Mouse (Mus musculus) lung, postnatal 0 days (tissue): ENCODE results near the gene Vps16. TPM values are rescaled to one million over a fixed set of nuclear protein-coding genes. Genes with fewer than 3 reads are reported as not detected.
A peak's percentile ranks its signal among the peaks of the same experiment; 100 is the strongest.

Experiments used
- ATAC-seq: fragments of 200-750 bp; cut with Nextera tagmentation; 2 replicates; pipeline ENCODE4 v1.8.0; 2017; ENCODE audit warnings: moderate library complexity
- DNase-seq: peaks from one replicate; pipeline ENCODE4 v3.0.0-alpha.2; 2016; ENCODE audit warnings: low spot score
- H3K27ac ChIP-seq: fragments of 300-500 bp; sonication (generic); 2 replicates; pipeline ENCODE4 v1.5.1; 2014; ENCODE audit warnings: antibody characterized with exemption, mild to moderate bottlenecking, low read length, mixed read lengths
- H3K27me3 ChIP-seq: fragments of 300-500 bp; sonication (generic); replicated peaks from 2 replicates; pipeline ENCODE4 v1.6.1; 2014; ENCODE audit warnings: low read length, mixed read lengths; ENCODE audit not compliant: insufficient read depth
- H3K36me3 ChIP-seq: fragments of 300-500 bp; sonication (generic); 2 replicates; pipeline ENCODE4 v1.6.1; 2014; ENCODE audit warnings: low read length, mixed read lengths; ENCODE audit not compliant: insufficient read depth
- H3K4me1 ChIP-seq: fragments of 300-500 bp; sonication (generic); 2 replicates; pipeline ENCODE4 v1.6.1; 2014; ENCODE audit warnings: antibody characterized with exemption, low read depth, low read length, mixed read lengths; ENCODE audit not compliant: insufficient read depth
- H3K4me2 ChIP-seq: fragments of 300-500 bp; sonication (generic); replicated peaks from 2 replicates; pipeline ENCODE4 v1.6.1; 2014; ENCODE audit warnings: low read depth, mild to moderate bottlenecking, low read length, moderate library complexity, mixed read lengths
- H3K4me3 ChIP-seq: fragments of 300-500 bp; sonication (generic); 2 replicates; pipeline ENCODE4 v1.5.1; 2014; ENCODE audit warnings: low read depth, low read length
- H3K9ac ChIP-seq: fragments of 300-500 bp; sonication (generic); replicated peaks from 2 replicates; pipeline ENCODE4 v1.6.1; 2014; ENCODE audit warnings: low read depth, mild to moderate bottlenecking
- H3K9me3 ChIP-seq: fragments of 300-500 bp; sonication (generic); 2 replicates; pipeline ENCODE4 v1.6.1; 2016; ENCODE audit warnings: low read length, mixed read lengths
- CTCF ChIP-seq: IDR thresholded peaks from 2 replicates; pipeline ENCODE4 v1.5.1; 2016; ENCODE audit warnings: antibody characterized with exemption, mild to moderate bottlenecking
- EP300 ChIP-seq: IDR thresholded peaks from 2 replicates; pipeline ENCODE4 v1.6.1; 2016; ENCODE audit warnings: antibody characterized with exemption, mild to moderate bottlenecking, control low read depth
- WGBS: fragments of 180-500 bp; shearing (Covaris S2); extraction: QIAGEN DNeasy Blood & Tissue Kit; methylation state at CpG from one replicate; pipeline ENCODE4 v1.1.7; 2014; 5-methylcytosine and 5-hydroxymethylcytosine counted together
- polyA plus RNA-seq: library from polyadenylated mRNA; unstranded; fragments of >200 nt; fragmentation: Nextera tagmentation; extraction: Ambion mirVana; gene quantifications from 2 replicates; pipeline ENCODE4 v1.2.1, GENCODE M21; 2015

Gene Vps16
- polyA plus RNA-seq, 1 experiment from 2014 or later = 47.0 TPM

GRCm38 (mm10) chr2:130442162-130442561 is 18.0 kb downstream of the Vps16 start:
- DNase-seq = no peak
- H3K9ac ChIP-seq = no peak overlapping the region
- TF ChIP-seq EP300 = no peak
- no peak for TF ChIP-seq CTCF
- no peak overlapping the region for H3K27ac ChIP-seq
- no peaks in the 10 kb centered on the region for H3K4me1 ChIP-seq
- 85% methylated on average over 10 of the region's 10 CpGs for WGBS
- no peaks in the 10 kb centered on the region for H3K9me3 ChIP-seq
- peaks cover 25% of the 10 kb centered on the region; the same call in 1 of the 2 replicates for H3K36me3 ChIP-seq
- H3K27me3 ChIP-seq = no peaks in the 10 kb centered on the region
- no peak overlapping the region for H3K4me2 ChIP-seq
- H3K4me3 ChIP-seq = no peak overlapping the region
- ATAC-seq = no peak

- H3K9me3 ChIP-seq = no peaks in the 10 kb centered on the region
- no peak overlapping the region for H3K4me3 ChIP-seq
- H3K4me1 ChIP-seq = peaks cover 12% of the 10 kb centered on the region
- ATAC-seq (no peak), DNase-seq (no peak)
- TF ChIP-seq CTCF (0 out of 2 replicates have a peak, but pooled peaks have one; percentile 17), EP300 (no peak)
- H3K9ac ChIP-seq = no peak overlapping the region
- H3K36me3 ChIP-seq = no peaks in the 10 kb centered on the region
- H3K27me3 ChIP-seq = no peaks in the 10 kb centered on the region
- no peak overlapping the region for H3K27ac ChIP-seq
- H3K4me2 ChIP-seq = no peak overlapping the region
These were observed 24.3 kb downstream of the Vps16 start for GRCm38 (mm10) chr2:130448449-130448848.

GRCm38 (mm10) chr2:130449021-130449793 is 25.1 kb downstream of the Vps16 start:
- ATAC-seq (no peak), DNase-seq (no peak)
- peaks cover 12% of the 10 kb centered on the region for H3K4me1 ChIP-seq
- H3K36me3 ChIP-seq = no peaks in the 10 kb centered on the region
- 12% methylated on average over 17 of the region's 17 CpGs for WGBS
- H3K27me3 ChIP-seq = no peaks in the 10 kb centered on the region
- H3K4me2 ChIP-seq = peak overlapping the region; percentile 91
- H3K27ac ChIP-seq = no peak overlapping the region
- H3K9ac ChIP-seq = no peak overlapping the region
- H3K9me3 ChIP-seq = no peaks in the 10 kb centered on the region
- TF ChIP-seq EP300 = no peak
- TF ChIP-seq CTCF = no peak
- H3K4me3 ChIP-seq = peak overlapping the region; percentile 88

GRCm38 (mm10) chr2:130449794-130450433 is 25.8 kb downstream of the Vps16 start, which contains the start of gene Ptpra:
Gene Ptpra (plus strand): TSS chr2:130450278.
- Histone ChIP-seq H3K27me3 (no peaks in the 10 kb centered on the region), H3K9me3 (no peaks in the 10 kb centered on the region), H3K36me3 (no peaks in the 10 kb centered on the region), H3K4me2 (peak within 1 kb of the TSS; percentile 91), H3K4me1 (peaks cover 12% of the 10 kb centered on the region), H3K27ac (peak within 1 kb of the TSS; percentile 69), H3K4me3 (peak within 1 kb of the TSS; percentile 88), H3K9ac (peak within 1 kb of the TSS; percentile 64)
- peak; percentile 98 for ATAC-seq
- TF ChIP-seq CTCF (no peak), EP300 (no peak)
- whole genome bisulfite sequencing = 1% methylated on average over 29 of the region's 50 CpGs
- peak; percentile 89 for DNase-seq

GRCm38 (mm10) chr2:130450434-130450796 is 26.3 kb downstream of the Vps16 start:
- H3K4me3 ChIP-seq = peak overlapping the region; percentile 88
- peak; percentile 68 for DNase-seq
- no peaks in the 10 kb centered on the region for H3K9me3 ChIP-seq
- ATAC-seq = peak; percentile 92
- TF ChIP-seq CTCF (no peak), EP300 (no peak)
- 1% methylated on average over 41 of the region's 47 CpGs for WGBS
- no peaks in the 10 kb centered on the region for H3K27me3 ChIP-seq
- H3K36me3 ChIP-seq = no peaks in the 10 kb centered on the region
- peak overlapping the region; percentile 64 for H3K9ac ChIP-seq
- H3K4me2 ChIP-seq = peak overlapping the region; percentile 91
- H3K27ac ChIP-seq = peak overlapping the region; percentile 69
- peaks cover 12% of the 10 kb centered on the region for H3K4me1 ChIP-seq

- H3K9me3 ChIP-seq = no peaks in the 10 kb centered on the region
- H3K27ac ChIP-seq = no peak overlapping the region
- peak overlapping the region; percentile 91 for H3K4me2 ChIP-seq
- H3K9ac ChIP-seq = no peak overlapping the region
- no peak for TF ChIP-seq CTCF
- no peak for TF ChIP-seq EP300
- ATAC-seq = no peak
- peaks cover 12% of the 10 kb centered on the region for H3K4me1 ChIP-seq
- DNase-seq = no peak
- H3K27me3 ChIP-seq = no peaks in the 10 kb centered on the region
- WGBS = 49% methylated on average over 14 of the region's 14 CpGs
- H3K4me3 ChIP-seq = peak overlapping the region; percentile 88
- no peaks in the 10 kb centered on the region for H3K36me3 ChIP-seq
These were observed 27.1 kb downstream of the Vps16 start for GRCm38 (mm10) chr2:130451086-130451726.
